Mouse (Mus musculus) cerebellum, adult 8-10 months (tissue): Measurements from ENCODE around the gene Nudt15.

Experiments
- DNase-seq: peaks from one replicate; pipeline ENCODE4 v3.0.0; 2022

Gene Nudt15

GRCm38 (mm10) chr14:73507702-73508376 lies 40.2 kb downstream of the Nudt15 start:
- DNase-seq = no peak

- no peak for DNase-seq
Measured at GRCm38 (mm10) chr14:73507200-73507599, 40.8 kb downstream of the Nudt15 start.

- no peak for DNase-seq
Measured at GRCm38 (mm10) chr14:73506283-73506682, 41.8 kb downstream of the Nudt15 start.

GRCm38 (mm10) chr14:73503237-73503933 lies 44.7 kb downstream of the Nudt15 start:
- no peak for DNase-seq

- DNase-seq = peak; percentile 32
Measured at GRCm38 (mm10) chr14:73502591-73503184, 45.4 kb downstream of the Nudt15 start.

- DNase-seq = no peak
Measured at GRCm38 (mm10) chr14:73501721-73502120, 46.3 kb downstream of the Nudt15 start.

- no peak for DNase-seq
Measured at GRCm38 (mm10) chr14:73501283-73501682, 46.8 kb downstream of the Nudt15 start.

- DNase-seq = no peak
Measured at GRCm38 (mm10) chr14:73495753-73496152, 52.3 kb downstream of the Nudt15 start.

GRCm38 (mm10) chr14:73494122-73494521 lies 53.9 kb downstream of the Nudt15 start:
- DNase-seq = no peak

GRCm38 (mm10) chr14:73493356-73493755 lies 54.7 kb downstream of the Nudt15 start:
- DNase-seq = no peak

- no peak for DNase-seq
Measured at GRCm38 (mm10) chr14:73486641-73487040, 61.4 kb downstream of the Nudt15 start.

GRCm38 (mm10) chr14:73484366-73485110 lies 63.5 kb downstream of the Nudt15 start:
- no peak for DNase-seq

- DNase-seq = no peak
Measured at GRCm38 (mm10) chr14:73483516-73484229, 64.4 kb downstream of the Nudt15 start.

- no peak for DNase-seq
Measured at GRCm38 (mm10) chr14:73479771-73480170, 68.3 kb downstream of the Nudt15 start.

- no peak for DNase-seq
Measured at GRCm38 (mm10) chr14:73478321-73478720, 69.7 kb downstream of the Nudt15 start.

- no peak for DNase-seq
Measured at GRCm38 (mm10) chr14:73477077-73477476, 71.0 kb downstream of the Nudt15 start.

GRCm38 (mm10) chr14:73476361-73476934 lies 71.6 kb downstream of the Nudt15 start:
- DNase-seq = no peak

GRCm38 (mm10) chr14:73475506-73475905 lies 72.5 kb downstream of the Nudt15 start:
- DNase-seq = no peak

- DNase-seq = peak; percentile 60
Measured at GRCm38 (mm10) chr14:73474636-73475093, 73.4 kb downstream of the Nudt15 start.

GRCm38 (mm10) chr14:73473670-73474460 lies 74.2 kb downstream of the Nudt15 start:
- peak; percentile 69 for DNase-seq

- DNase-seq = no peak
Measured at GRCm38 (mm10) chr14:73472205-73472604, 75.8 kb downstream of the Nudt15 start.
